Mouse (Mus musculus) adipocyte (in vitro differentiated cells): ENCODE measurements around the gene Gpr25.

ENCODE experiments used
- DNase-seq: peaks from one replicate; pipeline ENCODE4 v3.0.0-alpha.2; 2016; ENCODE audit warnings: low spot score

The Gpr25 gene

GRCm38 (mm10) chr1:136260635-136261238, at the start of gene Gpr25:
Gpr25 (minus strand) TSS chr1:136260873.
- DNase-seq, result no peak

GRCm38 (mm10) chr1:136309193-136309592, 48.5 kb upstream of the Gpr25 start:
- DNase-seq, result no peak

GRCm38 (mm10) chr1:136306424-136306823, 45.8 kb upstream of the Gpr25 start:
- DNase-seq, result peak; percentile 78

- peak; percentile 52 for DNase-seq
Measured at GRCm38 (mm10) chr1:136293961-136294360, 33.3 kb upstream of the Gpr25 start.

- DNase-seq, result no peak
Measured at GRCm38 (mm10) chr1:136289803-136290202, 29.1 kb upstream of the Gpr25 start.

- DNase-seq, result no peak
Measured at GRCm38 (mm10) chr1:136277366-136277765, 16.7 kb upstream of the Gpr25 start.

- no peak for DNase-seq
Measured at GRCm38 (mm10) chr1:136268224-136268623, 7.6 kb upstream of the Gpr25 start.

- DNase-seq, result no peak
Measured at GRCm38 (mm10) chr1:136266127-136266526, 5.5 kb upstream of the Gpr25 start.

GRCm38 (mm10) chr1:136263355-136263754, 2.7 kb upstream of the Gpr25 start:
- no peak for DNase-seq

- DNase-seq, result no peak
Measured at GRCm38 (mm10) chr1:136259893-136260634, 609 bp downstream of the Gpr25 start.

GRCm38 (mm10) chr1:136259543-136259892, 1.2 kb downstream of the Gpr25 start:
- no peak for DNase-seq

GRCm38 (mm10) chr1:136258495-136258894, 2.2 kb downstream of the Gpr25 start:
- DNase-seq, result no peak

- DNase-seq, result no peak
Measured at GRCm38 (mm10) chr1:136255657-136256056, 5.0 kb downstream of the Gpr25 start.

- DNase-seq, result no peak
Measured at GRCm38 (mm10) chr1:136255174-136255573, 5.5 kb downstream of the Gpr25 start.

GRCm38 (mm10) chr1:136254503-136255065, 6.1 kb downstream of the Gpr25 start:
- no peak for DNase-seq

- no peak for DNase-seq
Measured at GRCm38 (mm10) chr1:136253472-136253871, 7.2 kb downstream of the Gpr25 start.

- no peak for DNase-seq
Measured at GRCm38 (mm10) chr1:136249662-136250061, 11.0 kb downstream of the Gpr25 start.

GRCm38 (mm10) chr1:136247393-136247792, 13.3 kb downstream of the Gpr25 start:
- DNase-seq, result no peak

GRCm38 (mm10) chr1:136244469-136244868, 16.2 kb downstream of the Gpr25 start:
- DNase-seq, result no peak

GRCm38 (mm10) chr1:136241801-136242200, 18.9 kb downstream of the Gpr25 start:
- DNase-seq, result no peak

- no peak for DNase-seq
Measured at GRCm38 (mm10) chr1:136238495-136238894, 22.2 kb downstream of the Gpr25 start.

- no peak for DNase-seq
Measured at GRCm38 (mm10) chr1:136234595-136235092, 26.0 kb downstream of the Gpr25 start.

- DNase-seq, result no peak
Measured at GRCm38 (mm10) chr1:136233892-136234594, 26.6 kb downstream of the Gpr25 start, which contains the start of gene Inava. Inava (minus strand) TSS chr1:136234264.
